Mouse (Mus musculus): ENCODE results near the gene 1700019D03Rik. TPM values are rescaled to one million over a fixed set of nuclear protein-coding genes. Genes with fewer than 3 reads are reported as not detected.
"Not testable (repeated sequence)": the region's sequence is repeated elsewhere in the genome, so short reads cannot be mapped to it uniquely, and the experiment has no call there.

The 1700019D03Rik gene
- polyA plus RNA-seq, 1 experiment: 2.9 TPM

- not testable (repeated sequence) for H3K4me3 ChIP-seq (ENCODE audit: insufficient read depth, low read depth, low read length); H3K27ac ChIP-seq (replicated peaks; ENCODE audit: low read depth, low read length); H3K4me1 ChIP-seq (ENCODE audit: control insufficient read depth, insufficient read depth, insufficient read length, low read length)
These were observed 95.5 kb downstream of the 1700019D03Rik start for GRCm38 (mm10) chr1:52924482-52924881.

- H3K4me1 ChIP-seq (ENCODE audit: control insufficient read depth, insufficient read depth, insufficient read length, low read length); H3K27ac ChIP-seq (replicated peaks; ENCODE audit: low read depth, low read length); H3K4me3 ChIP-seq (ENCODE audit: insufficient read depth, low read depth, low read length): not testable (repeated sequence)
These were observed 101.1 kb downstream of the 1700019D03Rik start for GRCm38 (mm10) chr1:52918897-52919296.

- Histone ChIP-seq H3K4me1 (ENCODE audit: control insufficient read depth, insufficient read depth, insufficient read length, low read length) (no peaks in the 10 kb centered on the region), H3K27ac (replicated peaks; ENCODE audit: low read depth, low read length) (no peak overlapping the region), H3K4me3 (ENCODE audit: insufficient read depth, low read depth, low read length) (no peak overlapping the region)
These were observed 103.3 kb downstream of the 1700019D03Rik start for GRCm38 (mm10) chr1:52916655-52917054.

GRCm38 (mm10) chr1:52909783-52910182 is 110.2 kb downstream of the 1700019D03Rik start:
- no peak overlapping the region for H3K27ac ChIP-seq (replicated peaks; ENCODE audit: low read depth, low read length)

GRCm38 (mm10) chr1:52884208-52884607 is 135.8 kb downstream of the 1700019D03Rik start:
- peaks cover 2% of the 10 kb centered on the region for H3K4me1 ChIP-seq (ENCODE audit: control insufficient read depth, insufficient read depth, insufficient read length, low read length)
- H3K4me3 ChIP-seq (ENCODE audit: insufficient read depth, low read depth, low read length): no peak overlapping the region
- no peak overlapping the region; the same call in 1 of the 2 replicates for H3K27ac ChIP-seq (replicated peaks; ENCODE audit: low read depth, low read length)

More at GRCm38 (mm10) chr1:52909783-52910182, 110.2 kb downstream of the 1700019D03Rik start:
- H3K4me1 ChIP-seq (ENCODE audit: control insufficient read depth, insufficient read depth, insufficient read length, low read length): no peaks in the 10 kb centered on the region
- no peak overlapping the region for H3K4me3 ChIP-seq (ENCODE audit: insufficient read depth, low read depth, low read length)

Other genes starting within 250 kb of the 1700019D03Rik start
- 8.8 and 9.1 TPM in 2 replicates for gene Inpp1, start 202.5 kb downstream of the 1700019D03Rik start, polyA plus RNA-seq (2012; ENCODE audit: insufficient read depth, insufficient read length, missing spikeins)
- 379 and 385 TPM in 2 replicates for gene Hibch, start 175.2 kb downstream of the 1700019D03Rik start, polyA plus RNA-seq (2012; ENCODE audit: insufficient read depth, insufficient read length, missing spikeins)
- gene Mstn, start 41.5 kb upstream of the 1700019D03Rik start, polyA plus RNA-seq (2012; ENCODE audit: insufficient read depth, insufficient read length, missing spikeins): 0.46 and 0.52 TPM in 2 replicates
- not detected in 2 replicates for gene 1700019A02Rik, start 167.5 kb upstream of the 1700019D03Rik start, polyA plus RNA-seq (2012; ENCODE audit: insufficient read depth, insufficient read length, missing spikeins)

All from brown adipose tissue, adult 24 weeks (tissue).